Mouse (Mus musculus) gastrocnemius, postnatal 4 days (tissue): ENCODE results near the gene Setd4. TPM values are rescaled to one million over a fixed set of nuclear protein-coding genes. Genes with fewer than 3 reads are reported as not detected.
A peak's percentile ranks its signal among the peaks of the same experiment; 100 is the strongest.

Experiments
- DNase-seq, 2 experiments: peaks; one replicate each; pipeline ENCODE4 v3.0.0; 2021 to 2022; ENCODE audit warnings: low spot score in 2 of 2, mixed read lengths in 2 of 2
- total RNA-seq, 2 experiments: library from RNA; stranded (reverse); gene quantifications; 2 replicates each; pipeline ENCODE4 v1.2.3; 2021

The Setd4 gene
- total RNA-seq, 2 experiments from 2014 or later, result 2.4 to 3.7 TPM

DNA sequence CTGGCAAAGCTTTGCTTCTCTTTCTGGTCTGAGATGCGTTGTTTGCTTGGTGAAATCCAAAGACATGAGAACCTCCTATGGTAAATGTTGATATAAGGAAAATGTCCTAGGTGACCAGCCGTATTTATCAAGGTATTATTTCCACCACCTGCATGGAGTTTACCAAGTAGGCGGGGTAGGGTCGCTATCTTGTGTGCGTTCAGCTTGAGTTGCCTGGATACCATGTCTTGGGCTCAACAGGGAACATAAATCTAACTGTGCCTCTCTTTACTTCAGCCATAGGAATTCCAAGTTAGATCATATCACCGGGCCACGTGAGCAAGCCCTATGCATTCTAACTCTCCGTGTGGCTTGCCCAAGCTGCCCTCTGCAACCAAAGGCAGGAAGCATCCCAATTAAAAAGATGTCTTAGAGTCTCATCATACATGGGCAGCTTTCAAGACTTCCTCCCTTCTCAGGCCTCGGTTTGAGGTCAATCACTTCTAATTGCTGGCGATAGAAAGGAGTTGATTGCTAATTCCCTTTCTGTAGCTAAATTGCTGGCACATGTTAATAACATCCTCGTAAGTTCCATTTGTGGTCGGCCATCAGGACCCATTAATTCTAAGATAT lies 57.4 kb downstream of the Setd4 start:
- no peak for DNase-seq

GRCm38 (mm10) chr16:93544931-93545330 lies 58.9 kb downstream of the Setd4 start:
- DNase-seq, result no peak

- peak in 1 of 2 experiments; percentile 48 for DNase-seq
These were observed 60.2 kb downstream of the Setd4 start for GRCm38 (mm10) chr16:93543704-93544103.

- no peak for DNase-seq
These were observed 64.0 kb downstream of the Setd4 start for GRCm38 (mm10) chr16:93539891-93540290.

GRCm38 (mm10) chr16:93535151-93535853 lies 68.6 kb downstream of the Setd4 start:
- DNase-seq, result no peak

Other genes with a start within 250 kb of the Setd4 start
- gene Cbr1, start 1.8 kb upstream of the Setd4 start, total RNA-seq, result 10 to 100 TPM; 28.4 to 30.6 TPM
- gene Gm5678, start 24.0 kb upstream of the Setd4 start, total RNA-seq, result 1 to 10 TPM; 1.3 to 2.0 TPM
- 1 to 10 TPM; 6.8 to 7.9 TPM for gene Cbr3, start 79.2 kb upstream of the Setd4 start, total RNA-seq
- 10 to 100 TPM; 32.0 to 35.0 TPM for gene Dop1b, start 107.8 kb upstream of the Setd4 start, total RNA-seq
- 10 to 100 TPM; 35.5 to 50.6 TPM for gene Morc3, start 228.1 kb upstream of the Setd4 start, total RNA-seq